Mouse (Mus musculus) left cerebral cortex, adult 8-10 months (tissue): ENCODE measurements at regions not wholly inside any gene's neighbourhood (a gene's known extent, or its start where the extent isn't known, plus 50 kb on each side); places are given as distances from the start of the nearest gene placed in this dataset.

Experiments
- DNase-seq, 2 experiments: peaks; one replicate each; pipeline ENCODE4 v3.0.0; 2022; ENCODE audit warnings: low spot score in 2 of 2

DNA sequence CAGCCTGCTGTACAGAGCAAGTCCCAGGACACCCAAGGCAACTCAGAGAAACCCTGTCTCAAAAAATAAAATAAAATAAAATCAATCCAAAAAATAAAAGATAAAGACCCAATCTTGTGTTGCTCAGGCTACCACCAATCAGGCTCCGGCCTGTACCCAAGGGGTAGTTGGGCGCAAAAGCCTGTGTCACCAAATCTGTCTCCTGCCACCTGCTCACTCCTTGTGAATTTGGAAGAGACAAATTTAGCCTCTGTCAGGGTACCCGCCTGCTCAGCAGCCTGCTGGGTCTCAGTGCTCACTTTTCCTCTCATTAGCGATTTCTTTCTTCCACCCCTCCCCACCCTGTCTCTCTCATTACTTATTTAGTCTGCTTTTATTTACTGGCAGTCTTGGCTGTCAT is 54.6 kb downstream of the Sox4 start:
- DNase-seq = no peak

GRCm38 (mm10) chr13:28892896-28893295 is 60.6 kb downstream of the Sox4 start:
- no peak for DNase-seq

DNA sequence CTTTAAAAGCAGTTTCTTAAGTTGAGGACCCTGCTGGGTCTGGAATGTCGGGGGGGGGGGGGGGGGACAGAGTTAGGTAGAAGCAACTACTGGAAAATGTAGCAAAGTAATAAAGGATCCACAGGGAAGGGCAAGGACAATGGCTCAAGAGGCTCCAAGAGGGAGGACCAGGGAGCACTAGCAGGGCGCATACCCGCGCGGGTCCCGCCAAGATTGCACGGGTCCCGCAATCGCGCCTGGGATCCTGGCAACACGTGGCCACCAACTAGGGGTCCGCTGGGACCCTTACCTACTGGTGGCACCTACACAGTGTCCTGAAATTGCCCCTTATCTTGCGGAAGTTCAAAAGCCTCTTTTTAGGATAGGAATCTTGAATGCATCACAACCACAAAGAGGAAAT is 66.4 kb downstream of the Sox4 start:
- DNase-seq = no peak

- no peak for DNase-seq
Observed at GRCm38 (mm10) chr13:28886691-28887090, 66.8 kb downstream of the Sox4 start.

DNA sequence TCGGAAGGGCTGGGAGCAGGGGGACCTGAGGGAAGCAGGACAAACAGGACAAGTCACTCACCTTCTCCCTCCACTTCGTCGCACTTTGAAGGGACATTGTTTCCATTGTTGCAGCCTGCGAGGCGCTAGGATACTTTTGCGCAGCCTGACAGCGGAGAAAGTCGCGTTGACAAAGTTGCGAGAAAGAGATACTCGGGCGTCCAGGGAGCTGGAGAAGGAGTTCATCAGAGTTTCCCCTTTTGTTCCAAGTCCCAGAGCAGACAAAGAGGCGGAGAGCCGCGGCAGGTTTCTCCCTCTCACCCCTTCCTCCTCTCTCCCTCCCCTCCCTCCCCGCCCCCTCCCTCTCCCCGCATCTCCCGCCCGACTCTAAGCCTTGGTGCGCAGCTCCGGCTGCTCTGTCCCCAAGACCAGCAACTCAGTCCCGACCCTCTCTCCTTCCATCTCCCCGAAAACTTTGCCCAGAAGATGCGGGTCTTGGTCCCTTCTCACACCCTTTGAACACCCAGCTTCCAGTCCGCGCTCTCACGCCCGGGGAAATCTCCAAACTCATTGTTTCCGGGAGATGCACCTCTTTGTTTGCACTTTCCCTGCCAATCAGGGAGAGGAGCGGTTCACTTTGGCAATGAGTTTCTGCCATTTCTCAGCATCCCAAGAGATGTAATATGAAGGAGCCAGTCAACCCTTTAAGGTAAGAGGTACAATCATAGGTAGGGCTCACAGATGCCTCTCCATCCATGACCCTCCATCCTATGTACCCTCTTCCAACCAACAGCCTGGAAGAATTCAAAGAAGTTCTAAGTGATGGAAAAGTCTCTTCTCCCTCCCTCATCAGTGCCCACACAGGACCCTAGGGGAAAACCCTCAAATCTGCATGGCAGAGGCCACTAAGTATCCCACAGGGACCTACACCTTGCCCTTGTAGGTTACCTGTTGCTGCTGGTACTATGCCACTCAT is 68.2 kb downstream of the Sox4 start:
- DNase-seq = no peak

DNA sequence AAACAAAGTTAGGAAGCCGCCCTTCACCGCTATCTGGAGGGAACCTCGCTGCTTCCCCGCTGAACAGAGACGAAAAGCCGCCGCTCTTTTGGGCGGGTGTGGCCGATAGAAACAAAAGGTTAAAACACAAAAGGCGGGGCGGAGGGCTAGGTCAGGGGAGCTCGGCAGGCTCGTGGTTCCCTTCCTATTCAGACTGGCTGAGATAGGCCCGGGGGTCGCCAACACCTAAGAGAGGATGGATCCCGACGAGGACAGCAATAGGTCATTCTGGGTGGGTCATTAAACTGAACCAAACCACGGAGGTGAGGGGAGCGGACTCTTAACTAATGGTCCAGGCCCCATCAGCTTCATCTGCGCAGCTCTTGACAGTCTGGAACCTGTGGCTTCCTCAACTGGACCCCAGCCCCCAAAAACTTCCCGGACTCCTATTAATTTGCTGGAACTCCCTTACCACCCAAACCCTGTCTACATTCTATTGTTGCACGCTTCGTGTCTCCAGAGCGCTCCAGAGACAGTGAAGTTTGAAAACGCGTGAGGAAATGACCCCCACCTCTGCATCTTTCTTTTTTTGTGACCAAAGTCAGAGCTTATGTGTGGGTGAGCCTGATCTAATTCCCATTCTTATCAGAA is 69.2 kb downstream of the Sox4 start:
- DNase-seq = no peak

GRCm38 (mm10) chr13:28883398-28883797 is 70.1 kb downstream of the Sox4 start:
- DNase-seq = no peak

- no peak for DNase-seq
Observed at GRCm38 (mm10) chr13:28880888-28881287, 72.6 kb downstream of the Sox4 start.

DNA sequence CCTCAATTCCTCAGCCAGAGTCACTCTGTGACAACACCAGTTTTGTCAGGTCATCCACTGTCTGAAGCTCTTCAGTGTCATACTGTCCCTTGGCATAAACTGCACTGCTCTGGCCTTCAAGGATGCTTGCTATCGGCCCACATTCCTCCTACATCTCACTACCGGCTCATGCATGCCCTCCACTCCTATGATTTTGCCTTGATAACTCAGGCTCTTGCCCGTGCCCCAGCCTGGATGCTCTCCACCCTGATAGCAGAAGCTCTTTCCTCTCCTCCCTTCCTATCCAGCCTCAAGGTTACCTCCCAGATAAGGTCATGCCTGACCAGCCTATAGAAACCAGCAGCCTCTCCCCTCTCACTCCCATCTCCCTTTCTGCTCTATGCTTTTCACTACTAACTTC is 74.8 kb downstream of the Sox4 start:
- no peak for DNase-seq

- DNase-seq = no peak
Observed at GRCm38 (mm10) chr13:28876771-28877170, 76.7 kb downstream of the Sox4 start.

DNA sequence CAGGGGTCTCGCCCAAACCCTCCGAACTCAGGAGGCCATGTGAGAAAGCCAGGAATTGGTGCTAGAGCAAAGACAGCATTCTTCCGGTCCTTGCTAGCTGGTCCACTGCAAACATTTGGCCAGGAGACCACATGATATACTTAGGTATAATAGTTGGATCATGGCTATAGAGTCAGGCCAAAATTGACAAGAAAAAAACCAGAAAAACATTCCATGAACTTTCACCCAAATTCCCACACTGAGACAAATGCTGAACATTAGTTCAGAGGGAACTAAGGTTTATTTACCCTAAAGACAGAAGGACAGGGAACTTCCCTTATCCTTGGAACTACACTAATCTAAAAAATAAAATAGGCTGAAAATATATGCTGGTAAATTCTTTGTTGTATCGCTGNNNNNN is 82.8 kb downstream of the Sox4 start:
- no peak for DNase-seq

GRCm38 (mm10) chr13:28867210-28867609 is 86.3 kb downstream of the Sox4 start:
- no peak for DNase-seq

DNA sequence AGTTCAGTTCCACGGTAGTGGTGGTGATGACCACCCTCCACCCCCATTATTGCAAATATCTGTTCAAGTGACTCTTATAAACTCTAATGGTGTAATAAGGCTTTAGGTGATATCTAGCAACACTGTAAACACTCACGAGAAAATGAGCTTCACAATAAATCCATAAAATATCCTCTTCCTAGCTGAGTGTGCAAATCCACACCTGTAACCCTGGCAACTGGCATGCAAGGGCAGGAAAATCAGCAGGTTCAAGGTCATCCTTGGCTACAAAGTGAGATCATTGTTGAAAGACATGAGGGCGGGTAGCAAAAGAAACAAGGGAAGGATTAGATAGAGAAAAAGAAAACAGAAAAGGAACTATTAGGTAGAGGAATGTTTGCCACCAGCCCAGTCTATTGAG is 86.8 kb downstream of the Sox4 start:
- no peak for DNase-seq

DNA sequence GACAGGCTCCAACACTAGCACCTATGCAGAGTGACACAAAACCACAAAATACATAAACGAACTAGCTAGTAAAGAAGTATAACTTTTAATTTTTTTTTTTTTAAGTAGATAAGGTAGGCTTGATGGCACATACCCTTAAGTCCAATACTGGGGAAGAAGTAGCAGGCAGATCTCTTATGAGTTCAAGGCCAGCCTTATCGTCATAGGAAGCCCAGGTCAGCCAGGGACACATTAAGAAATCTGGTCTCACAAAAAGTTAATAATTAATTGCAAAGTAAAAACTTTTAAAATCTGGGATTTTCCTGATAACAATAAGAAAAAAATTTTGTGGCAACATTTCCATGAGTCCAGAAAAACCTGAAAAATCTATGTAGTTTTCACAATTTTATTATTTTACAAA is 92.9 kb downstream of the Sox4 start:
- DNase-seq = no peak

GRCm38 (mm10) chr13:28859829-28860427 is 93.6 kb downstream of the Sox4 start:
- no peak for DNase-seq

DNA sequence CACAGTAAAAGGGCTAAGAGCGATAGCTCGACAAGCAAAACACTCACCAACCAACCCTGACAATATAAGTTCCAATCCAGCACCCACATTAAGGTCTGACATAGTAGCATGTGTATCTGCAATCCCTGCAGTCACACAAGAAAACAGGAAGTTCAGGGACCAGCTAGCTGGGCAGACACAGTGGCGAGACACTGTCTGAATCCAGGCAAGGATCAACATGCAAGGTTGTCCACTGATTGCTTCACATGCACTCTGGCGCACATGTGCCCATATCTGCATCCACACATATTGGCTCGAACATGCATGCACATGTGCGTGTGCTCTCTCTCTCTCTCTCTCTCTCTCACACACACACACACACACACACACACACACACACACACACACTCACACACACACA is 95.5 kb downstream of the Sox4 start:
- DNase-seq = no peak

GRCm38 (mm10) chr13:28857201-28857600 is 96.3 kb downstream of the Sox4 start:
- no peak for DNase-seq

GRCm38 (mm10) chr13:28856472-28856871 is 97.0 kb downstream of the Sox4 start:
- no peak for DNase-seq

DNA sequence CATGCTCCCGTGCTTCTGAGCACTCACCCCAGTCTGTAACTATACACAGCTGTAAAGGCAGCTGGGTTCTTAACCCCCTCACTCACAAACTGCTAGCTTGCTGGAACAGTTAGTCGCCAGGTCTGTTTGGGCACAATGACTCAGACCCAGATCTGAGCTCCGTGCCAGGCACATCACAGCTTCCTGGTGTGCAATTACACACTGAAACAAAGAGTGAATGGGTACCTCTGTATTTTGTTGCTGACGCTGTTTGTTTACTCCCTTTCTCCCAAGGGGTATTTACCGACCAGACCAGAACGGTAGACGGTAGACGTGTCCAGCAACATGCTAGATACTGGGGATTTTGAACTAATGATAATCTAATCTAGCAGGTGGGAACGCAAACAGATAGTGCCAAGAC is 99.3 kb downstream of the Sox4 start:
- no peak for DNase-seq

- no peak for DNase-seq
Observed at GRCm38 (mm10) chr13:28848305-28848704, 105.2 kb downstream of the Sox4 start.

GRCm38 (mm10) chr13:28847478-28847877 is 106.0 kb downstream of the Sox4 start:
- no peak for DNase-seq

- no peak for DNase-seq
Observed at GRCm38 (mm10) chr13:28844495-28844894, 109.0 kb downstream of the Sox4 start.

- DNase-seq = no peak
Observed at GRCm38 (mm10) chr13:28842811-28843210, 110.7 kb downstream of the Sox4 start.
